Mouse (Mus musculus) right cerebral cortex, postnatal 4 days (tissue): ENCODE results near the gene Bcl11a.
"Not testable (repeated sequence)": the region's sequence is repeated elsewhere in the genome, so short reads cannot be mapped to it uniquely, and the experiment has no call there.

Experiments used
- DNase-seq: peaks from one replicate; pipeline ENCODE4 v3.0.0-alpha.2; 2022

Bcl11a gene

DNA sequence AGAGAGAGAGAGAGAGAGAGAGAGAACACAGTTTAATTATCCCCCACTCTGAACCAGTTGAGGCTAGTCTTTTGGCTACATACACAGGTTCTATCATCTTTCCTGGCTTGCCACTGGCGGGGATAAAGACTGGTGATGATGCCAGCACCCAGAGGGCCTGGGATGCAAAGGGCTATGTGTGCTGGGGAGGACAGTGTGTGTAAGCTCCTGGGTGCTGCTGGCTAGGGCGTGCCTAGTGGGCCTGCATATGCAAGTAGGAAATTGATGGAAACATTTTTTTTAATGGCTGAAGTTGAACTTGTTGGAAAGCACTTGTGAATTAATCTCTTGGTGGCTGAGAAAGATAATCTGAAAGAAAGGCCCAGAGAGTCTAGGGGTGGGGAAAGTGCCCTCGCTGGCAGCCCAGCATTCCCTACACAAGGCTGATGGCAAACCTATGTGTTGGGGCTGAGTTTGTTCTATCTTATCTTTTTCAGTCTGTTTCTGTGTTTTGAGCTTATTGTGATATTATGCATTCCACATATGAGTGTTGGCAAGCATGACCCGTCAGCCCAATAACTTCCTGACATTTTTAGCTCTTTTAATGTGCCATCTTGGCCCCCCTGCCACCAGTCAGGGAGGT is 22.7 kb downstream of the Bcl11a start:
- no peak for DNase-seq

DNA sequence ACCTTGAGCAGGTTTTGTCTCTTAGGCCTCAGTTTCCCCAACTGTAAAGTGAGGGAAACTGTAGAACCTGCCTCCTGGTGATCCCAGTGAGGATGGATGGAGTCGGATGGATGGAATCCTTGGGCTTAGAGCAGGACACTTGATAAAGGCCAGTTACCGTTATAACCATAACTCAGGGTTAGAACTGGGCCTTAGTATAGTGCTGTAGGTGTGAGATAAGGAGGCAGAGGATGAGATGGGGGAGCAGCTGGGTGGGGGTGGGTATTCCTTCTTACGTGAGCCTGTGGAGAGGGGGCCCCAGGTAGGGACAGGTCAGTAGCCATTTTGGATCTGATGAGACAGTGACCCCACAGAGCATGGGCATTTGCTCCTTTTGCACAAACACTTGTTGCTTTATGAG is 23.8 kb downstream of the Bcl11a start:
- DNase-seq: no peak

DNA sequence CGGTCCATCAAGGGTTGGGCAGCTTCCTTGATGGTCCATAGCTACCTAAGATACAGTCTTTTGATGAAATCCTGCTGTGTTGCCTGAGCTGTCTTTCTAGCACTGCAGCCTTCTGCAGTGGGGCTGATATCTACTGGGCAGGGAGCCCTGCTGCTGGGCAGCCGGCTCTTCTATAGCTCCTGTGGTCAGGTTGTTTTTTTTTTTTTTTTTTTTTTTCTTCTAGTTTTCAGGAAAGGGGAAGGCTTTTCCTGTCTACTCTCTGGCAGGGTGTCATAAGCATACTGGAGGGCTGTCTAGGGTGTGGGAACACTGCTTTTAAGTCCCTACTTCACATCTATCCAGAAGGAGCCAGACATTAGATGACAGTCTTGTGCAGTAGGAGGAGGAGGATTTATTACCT is 24.5 kb downstream of the Bcl11a start:
- no peak for DNase-seq

DNA sequence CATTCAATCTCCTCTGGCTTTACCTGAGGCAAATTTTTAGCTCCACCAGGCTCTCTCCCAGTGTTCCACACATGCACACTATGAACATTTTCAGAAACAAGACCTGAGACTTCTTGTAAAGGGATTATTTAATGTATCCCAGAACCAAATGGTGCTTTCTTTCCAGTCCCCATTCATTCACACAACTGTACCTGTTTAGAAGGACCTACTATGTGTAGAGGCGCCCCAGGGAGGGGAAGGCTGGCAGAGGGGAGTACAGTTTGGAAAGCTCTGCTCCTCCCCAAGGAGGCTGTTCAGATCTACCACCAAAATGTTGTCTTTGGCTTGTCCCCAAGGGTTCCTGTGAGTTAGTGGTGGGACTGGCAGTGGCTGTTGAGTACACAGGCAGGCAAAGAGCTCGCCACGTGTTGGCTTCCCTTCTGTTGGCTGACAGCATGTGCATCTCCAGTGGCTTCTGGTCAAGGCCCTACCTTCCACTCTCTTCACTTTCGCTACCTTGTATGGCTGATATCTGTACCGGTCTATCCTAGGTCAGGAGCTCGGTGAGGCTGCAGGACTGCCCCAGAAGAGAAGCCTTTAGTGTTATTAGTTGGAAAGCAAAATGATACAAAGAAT is 25.4 kb downstream of the Bcl11a start:
- DNase-seq: no peak

DNA sequence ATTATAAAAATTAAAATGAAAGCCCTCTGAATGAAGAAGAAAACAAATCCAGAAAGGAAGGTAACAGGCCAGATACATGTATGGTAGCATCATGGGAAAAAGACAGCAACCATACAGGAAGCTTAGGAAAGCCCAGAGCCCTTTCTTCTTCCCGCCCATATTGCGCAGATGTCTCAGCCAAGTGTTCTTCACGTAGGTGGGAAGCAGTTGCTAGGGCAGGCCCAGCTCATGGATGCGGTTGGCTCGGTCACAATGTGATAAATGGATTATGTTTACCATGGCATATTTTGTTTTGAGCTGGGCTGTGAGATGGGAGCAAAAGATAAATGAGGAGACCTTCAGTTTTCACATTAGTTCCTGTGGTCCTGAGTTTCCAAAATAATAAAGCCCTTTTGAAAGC is 29.6 kb downstream of the Bcl11a start:
- no peak for DNase-seq

DNA sequence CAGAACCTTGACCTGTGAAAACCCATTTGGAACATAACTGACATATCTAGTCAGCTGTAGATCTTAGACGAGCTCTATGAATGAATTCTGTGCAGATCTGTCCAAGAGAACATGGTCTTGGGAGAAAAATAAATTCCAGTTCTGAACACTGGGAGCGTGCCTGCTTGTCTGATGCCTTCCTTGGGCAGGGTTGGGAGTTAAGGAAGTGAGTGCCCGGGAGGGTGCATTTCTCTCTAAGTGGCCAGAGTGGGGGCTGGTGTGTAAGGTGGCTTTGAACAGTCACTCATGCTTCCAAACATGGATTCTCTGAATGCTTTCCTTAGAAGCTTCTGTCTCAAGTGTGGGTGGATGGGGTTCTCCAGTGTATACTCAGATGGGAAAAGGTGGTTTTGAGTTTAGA is 31.1 kb downstream of the Bcl11a start:
- DNase-seq: no peak

DNA sequence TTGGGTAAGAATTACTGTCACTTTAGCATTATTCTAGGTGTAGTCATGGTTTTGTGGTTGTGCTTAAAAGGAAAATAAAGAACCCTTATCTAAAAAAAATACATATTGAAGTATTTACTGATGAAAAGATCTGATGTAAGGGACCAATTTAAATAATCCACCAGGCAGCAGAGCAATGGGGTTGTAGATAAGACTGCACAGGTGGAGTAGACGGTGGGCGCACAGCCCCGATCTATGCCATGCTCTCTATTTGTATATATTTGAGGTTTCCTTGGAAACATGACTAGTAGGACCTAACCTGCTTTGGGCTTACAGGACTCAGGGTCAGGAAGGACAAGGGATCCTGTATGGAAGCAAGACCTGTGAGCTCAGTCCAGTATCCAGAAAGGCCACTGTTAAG is 31.5 kb downstream of the Bcl11a start:
- DNase-seq: no peak

DNA sequence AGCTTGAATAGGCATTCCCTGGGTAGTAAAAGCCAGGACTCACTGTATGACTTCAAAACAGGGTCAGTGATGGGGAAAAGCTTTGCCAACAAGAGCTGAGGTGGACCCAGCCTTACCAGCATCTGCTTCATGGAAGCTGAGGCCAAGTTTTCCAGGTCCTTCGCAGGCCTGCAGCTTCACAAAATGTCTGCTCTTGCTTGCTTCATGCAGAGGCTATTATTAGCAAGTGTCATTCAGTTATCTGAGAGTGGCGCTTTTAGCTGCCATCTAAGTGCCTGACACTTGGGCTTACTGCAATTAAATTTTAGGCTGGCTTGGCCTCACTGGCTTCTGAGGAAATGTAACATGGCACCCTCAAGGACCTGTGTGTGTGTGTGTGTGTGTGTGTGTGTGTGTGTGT is 32.3 kb downstream of the Bcl11a start:
- no peak for DNase-seq

DNA sequence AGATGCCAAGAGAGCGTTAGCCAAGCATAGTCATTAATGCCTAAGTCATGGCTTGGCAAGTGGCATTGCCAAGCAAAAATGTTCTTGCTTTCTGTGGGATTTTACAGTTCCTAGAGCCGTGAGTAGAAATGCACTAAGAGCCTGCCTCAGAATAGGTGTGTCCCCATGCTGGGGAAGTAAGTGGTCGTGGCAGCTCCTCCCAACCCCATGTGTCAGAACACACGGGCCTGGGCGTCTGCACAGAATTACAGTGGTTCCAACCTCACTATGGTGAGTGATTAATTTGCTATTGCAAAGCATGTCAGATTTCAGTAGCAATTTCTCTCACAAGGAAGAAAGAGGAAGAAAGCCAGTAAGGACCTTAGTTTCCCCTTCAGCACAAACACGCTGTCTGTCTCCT is 33.9 kb downstream of the Bcl11a start:
- DNase-seq: no peak

DNA sequence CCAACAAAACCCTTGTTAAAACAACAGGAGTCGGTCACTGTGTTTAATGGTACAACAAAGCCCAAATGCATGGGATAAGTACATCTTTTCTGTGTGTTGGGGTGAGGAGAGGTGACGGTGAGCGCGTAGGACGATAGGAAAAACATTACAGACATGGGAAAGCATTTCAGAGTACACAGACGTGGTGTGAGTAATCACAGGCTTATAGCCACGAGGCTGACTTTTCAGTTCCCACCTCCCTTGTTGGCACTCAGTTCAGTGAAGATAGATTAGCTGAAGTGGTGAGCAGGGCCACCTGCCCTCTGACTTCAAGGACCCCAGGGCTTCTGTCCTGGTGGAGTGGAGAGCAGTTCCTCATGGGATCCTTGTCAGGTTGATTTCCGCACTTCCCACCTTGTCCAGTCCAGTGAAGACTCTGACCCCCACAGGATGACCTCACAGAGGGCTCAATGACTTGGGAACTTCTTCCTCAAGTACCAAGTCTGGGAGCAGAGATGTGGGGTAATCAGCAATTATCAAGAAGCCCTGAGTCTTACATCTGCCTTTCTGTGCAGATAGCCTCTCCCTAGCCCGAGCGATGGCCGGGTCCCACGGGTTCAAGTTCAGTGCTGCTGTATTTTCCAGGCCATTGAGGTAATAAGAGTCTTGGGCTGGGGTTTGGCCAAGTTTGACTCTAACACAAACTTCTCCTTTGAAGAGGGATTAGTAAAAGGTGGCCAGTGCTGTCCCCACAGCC is 37.3 kb downstream of the Bcl11a start:
- no peak for DNase-seq

DNA sequence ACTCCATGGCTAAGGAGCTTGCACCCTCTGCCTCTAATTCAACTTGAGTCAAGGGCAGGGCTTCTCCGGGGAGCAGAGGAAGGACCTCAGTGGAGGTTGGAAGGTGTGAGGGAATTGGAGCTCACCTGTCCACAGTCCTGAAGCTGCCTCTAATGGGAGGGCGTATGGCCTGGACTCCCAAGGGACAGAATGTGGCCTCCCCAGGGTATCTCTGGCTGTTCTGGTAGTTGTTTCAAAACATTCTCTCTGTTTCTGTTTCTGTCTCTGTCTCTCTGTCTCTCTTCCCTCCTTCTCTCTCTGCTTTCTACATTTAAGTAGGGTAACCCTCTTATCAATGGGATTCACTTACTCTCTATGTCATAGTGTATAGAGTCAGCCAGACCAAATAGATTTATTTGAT is 38.2 kb downstream of the Bcl11a start:
- no peak for DNase-seq

DNA sequence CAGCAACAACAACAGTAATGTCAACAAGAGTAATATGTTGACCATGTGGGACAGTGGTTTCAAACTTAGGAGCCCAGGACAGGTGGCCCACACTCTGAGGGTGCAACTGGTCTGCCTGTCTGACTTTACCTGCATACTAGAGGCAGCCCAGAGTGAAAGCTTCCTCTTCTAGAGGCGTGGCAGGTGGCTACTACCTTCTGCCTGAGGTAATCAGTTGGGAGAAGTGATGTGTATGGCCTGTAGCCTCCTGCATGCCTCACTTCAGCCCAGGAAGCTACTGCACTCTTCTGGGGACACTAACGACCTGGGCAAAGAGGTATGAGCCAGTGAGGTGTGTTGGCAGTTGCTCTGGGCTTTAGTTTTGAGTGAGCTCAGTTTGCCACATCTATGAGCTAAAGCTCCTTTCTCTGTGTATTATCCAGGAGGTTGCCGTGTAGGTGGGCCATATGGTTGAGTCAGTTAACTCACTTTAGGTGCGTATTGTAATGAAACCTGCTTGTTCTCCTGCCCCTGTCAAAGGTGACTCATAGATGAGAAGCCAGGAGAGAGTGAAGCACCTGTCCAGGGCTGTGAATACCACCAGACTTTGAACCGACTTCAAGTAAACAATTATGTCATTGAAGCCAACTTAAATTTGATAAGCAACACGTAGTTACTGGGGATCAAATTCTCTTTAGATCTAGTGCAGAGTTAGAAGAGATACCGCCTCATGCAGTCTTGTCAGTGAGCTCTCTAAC is 38.9 kb downstream of the Bcl11a start:
- DNase-seq: no peak

DNA sequence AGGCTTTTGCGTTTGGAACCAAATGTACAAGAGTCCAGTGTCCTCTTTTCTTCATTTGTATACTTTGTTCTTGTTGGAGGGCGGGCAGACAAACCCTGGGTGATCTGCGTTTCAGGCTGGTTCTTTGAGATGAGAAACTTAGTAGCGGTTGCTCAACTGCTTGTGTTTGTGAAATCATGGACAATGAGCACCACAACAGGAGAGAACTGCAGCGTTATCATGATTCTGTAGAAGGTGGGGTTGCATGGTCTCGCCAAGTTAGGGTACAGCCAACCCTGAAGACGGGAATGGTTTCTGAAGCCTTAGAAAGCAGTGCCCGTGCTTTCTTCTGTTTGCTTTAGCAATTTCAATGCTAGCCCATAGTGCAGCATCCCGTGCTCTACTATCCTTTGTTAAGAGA is 43.3 kb downstream of the Bcl11a start:
- no peak for DNase-seq

DNA sequence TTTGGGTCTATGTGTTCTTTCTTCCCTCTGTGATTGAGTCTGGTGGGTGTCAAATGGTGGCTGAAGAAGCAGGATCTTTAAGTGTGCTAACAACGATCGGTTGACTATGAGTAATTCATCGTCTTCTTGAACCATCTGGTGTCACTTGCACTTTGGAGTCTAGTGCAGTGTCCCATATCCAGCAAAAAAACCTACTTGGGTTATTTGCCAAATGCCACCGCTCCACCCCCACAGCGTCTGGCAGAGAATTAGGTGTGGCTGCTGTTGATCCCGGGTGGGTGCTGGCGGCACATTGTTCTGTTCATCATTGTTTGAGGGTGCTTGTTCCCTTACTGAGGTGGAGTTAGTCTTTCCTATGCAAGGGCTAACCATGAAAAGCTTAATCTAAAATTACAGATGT is 45.0 kb downstream of the Bcl11a start:
- DNase-seq: no peak

DNA sequence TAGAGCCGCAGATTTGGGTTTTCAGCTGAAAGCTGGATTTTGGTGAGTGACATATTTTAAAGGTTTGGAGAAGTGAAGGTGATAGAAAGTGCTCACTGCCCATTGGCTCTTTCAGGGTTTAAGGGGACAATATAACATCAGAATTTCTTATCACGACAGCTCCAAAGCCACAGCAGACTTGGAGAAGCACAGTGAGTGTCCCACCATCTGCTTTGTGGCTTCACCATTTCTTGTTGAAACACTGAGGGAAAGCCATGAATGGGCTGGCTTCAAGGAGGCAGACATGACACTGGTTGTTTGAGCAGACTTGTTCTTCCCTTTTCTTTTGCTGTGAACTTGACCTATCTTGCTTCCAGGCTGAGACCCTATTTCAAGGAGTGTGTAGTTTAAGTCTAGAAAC is 46.1 kb downstream of the Bcl11a start:
- no peak for DNase-seq

DNA sequence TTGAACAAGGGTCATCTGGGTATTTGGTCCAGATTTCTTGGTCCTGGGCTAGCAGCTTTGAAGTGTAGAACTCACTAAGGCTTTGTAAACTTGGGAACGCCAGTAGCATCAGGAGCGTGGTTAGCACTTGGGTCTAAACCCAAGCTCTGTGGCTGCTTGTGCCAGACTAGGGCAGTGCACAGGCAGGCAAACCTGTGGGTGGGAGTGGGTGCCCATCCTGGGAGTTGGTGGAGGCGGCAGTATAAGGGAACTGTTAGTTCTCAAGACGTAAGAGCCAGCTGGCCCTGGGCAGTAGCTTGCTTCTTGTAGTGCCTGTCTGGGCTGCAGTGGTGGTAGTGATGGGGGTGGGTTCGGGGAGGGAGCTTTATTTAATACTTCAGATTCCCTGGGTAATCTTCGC is 47.2 kb downstream of the Bcl11a start:
- no peak for DNase-seq

DNA sequence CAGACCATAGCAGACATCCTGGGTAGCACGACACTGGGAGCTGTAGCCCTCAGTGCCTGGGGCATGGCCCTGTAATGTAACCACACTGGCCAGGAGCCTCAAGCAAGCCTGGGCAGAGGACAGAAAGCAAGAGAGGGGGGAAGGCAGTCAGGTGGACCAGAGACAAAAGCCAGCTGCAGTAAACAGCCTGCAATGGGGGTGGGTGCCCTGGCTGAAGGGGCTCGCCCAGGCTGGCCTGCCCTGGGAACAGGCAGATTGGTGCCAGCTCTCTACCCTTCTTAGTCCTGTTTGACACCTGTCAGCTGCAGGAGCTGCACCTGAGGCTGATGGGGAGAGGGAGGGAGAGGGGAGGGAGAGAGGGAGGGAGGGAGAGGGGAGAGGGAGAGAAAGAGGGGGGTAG is 50.1 kb downstream of the Bcl11a start:
- no peak for DNase-seq

DNA sequence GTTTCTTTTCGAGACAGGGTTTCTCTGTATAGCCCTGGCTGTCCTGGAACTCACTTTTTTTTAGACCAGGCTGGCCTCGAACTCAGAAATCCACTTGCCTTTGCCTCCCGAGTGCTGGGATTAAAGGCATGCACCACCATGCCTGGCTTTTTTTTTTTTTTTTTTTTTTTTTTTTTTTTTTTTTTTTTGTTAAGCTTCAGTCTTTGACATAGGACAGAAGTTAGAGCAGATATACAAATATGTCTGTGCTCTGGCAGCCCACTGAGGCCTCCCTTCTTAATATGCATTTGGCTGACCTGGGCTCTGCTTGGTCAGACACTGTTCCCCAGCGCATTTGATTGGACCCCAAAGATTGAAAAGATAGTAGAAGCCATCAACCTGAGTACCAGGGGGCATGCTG is 51.0 kb downstream of the Bcl11a start:
- not testable (repeated sequence) for DNase-seq

DNA sequence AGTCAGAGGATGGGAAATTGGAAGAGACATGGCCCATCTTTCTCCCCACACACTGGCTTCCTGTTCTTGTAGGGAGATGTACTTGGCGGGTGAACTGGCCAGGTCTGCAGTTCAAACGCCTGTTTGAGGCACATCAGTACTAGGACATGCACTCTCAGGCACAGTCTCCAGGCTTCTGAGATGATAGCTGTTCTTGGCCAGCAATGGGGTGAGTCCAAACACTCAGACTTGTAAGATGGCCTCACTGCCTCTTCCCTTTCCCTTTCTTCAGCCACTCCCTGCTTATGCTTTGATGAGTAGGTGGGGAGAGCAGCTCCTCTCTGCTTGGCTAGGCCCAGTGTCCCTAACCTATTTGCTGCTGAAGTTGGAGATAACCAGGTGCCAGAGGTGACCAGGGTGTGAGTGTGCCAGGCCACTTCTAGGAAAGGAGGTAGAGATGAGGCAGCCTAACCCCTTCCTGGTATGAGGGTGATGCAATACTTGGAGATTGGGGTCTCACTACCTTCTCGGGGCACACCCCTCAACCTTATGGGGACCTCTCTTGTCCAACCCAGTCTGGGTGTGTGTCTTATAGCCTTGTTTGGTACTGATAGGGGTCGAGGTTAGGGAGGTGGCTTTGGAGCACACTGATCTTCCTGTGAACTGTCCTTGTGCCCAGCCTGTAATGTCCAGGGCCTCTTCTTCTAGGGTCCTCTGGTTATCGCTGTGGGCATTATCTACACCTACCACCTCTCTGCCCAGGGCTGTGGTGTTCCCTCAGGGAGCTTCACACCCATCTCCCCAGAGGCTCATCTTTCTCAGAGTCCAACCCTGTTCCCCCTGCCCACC is 51.7 kb downstream of the Bcl11a start:
- DNase-seq: no peak

DNA sequence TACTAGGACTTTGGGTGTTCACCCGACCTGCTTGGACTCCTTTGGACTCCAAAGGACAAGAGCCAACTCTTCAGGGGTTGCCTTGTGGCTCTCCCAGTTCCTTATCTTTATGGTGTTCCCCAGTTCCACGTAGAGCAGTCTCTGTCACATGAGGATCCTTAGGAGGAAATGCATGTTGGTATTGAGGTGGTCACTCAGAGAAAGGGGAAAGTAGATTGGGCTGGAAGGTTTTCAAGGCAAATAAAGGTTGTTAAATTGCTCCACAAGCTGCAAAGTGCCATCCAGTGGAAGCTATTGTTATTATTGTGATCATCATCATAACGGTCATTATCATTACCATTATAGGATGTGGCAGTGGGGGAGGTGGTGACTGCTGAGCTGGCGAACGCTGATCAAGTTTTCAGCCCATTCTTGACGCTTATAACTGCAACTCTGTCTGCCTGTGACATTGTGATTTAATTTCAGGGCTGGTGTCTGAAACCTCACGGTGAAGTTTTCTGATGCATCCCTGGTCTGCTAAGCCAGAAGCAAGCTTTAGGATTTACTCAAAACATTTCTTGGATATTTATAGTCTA is 52.4 kb downstream of the Bcl11a start:
- DNase-seq: no peak

DNA sequence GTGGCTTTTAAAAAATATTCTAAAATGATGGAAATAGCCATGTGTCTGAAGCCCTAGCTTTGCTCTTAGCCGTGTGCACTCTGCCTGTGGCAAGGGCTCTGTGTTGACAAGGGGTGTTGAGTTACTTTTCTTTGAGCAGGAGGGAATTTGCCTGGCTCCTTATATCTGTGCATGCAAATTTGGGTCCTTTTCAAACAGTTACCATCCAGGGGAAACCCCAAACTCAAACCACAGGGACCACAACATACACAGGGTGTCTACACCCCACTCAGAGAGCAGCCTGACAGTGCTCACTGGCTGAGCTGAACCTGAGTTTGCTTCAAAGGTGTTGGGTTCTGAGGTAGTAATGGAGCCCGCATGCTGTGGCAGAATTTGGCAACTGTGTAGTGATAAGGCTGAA is 54.0 kb downstream of the Bcl11a start:
- DNase-seq: no peak

DNA sequence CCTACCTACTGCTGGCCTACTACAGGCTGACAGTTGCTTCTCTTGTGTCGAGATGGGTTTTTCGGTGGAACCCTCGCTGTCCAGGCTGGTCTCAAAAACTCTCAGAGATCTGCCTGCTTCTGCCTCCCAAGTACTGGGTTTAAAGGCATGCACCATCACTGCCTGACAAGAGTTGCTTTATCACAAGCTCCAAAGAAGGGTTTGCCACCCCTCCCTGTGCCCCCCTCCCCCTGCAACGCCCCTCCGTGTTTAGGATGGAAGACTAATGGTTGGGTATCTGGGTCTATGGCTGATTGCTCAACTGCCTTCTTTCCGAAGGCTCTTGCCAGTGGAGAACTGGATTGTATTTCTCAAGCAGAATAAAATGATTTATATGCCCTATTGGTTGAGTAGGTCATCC is 54.5 kb downstream of the Bcl11a start:
- no peak for DNase-seq

DNA sequence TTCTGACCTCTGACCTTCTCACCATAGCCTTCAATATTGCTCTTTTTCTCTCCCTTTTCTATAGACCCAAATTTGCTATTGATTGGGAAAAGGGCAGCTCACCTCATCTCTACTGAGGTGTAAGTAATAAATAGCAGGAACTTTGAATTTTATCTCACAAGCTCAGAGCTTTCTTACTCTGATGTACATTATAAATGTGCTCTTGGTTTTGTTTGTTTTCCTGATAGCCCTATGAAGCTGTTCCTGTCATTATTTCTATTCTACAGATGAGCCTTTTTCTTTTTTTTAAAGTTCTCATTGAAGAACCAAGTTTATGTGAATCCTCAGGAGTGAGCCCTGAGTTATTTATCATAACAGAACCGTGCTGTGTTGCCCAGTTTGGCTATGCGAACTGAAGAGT is 55.0 kb downstream of the Bcl11a start:
- DNase-seq: no peak
